Mouse (Mus musculus) limb, embryonic 14.5 days (tissue): ENCODE results near the gene Lrit2. TPM values are rescaled to one million over a fixed set of nuclear protein-coding genes. Genes with fewer than 3 reads are reported as not detected.

ENCODE experiments used
- ATAC-seq: fragments of 200-750 bp; cut with Nextera tagmentation; 2 replicates; pipeline ENCODE4 v1.8.0; 2017; ENCODE audit warnings: low read depth, moderate number of reproducible peaks, moderate TSS enrichment; ENCODE audit not compliant: low FRiP score
- DNase-seq: peaks from one replicate; pipeline ENCODE4 v3.0.0-alpha.2; 2015; ENCODE audit warnings: low spot score
- H3K27ac ChIP-seq: fragments of 300-500 bp; sonication (generic); replicated peaks from 2 replicates; pipeline ENCODE4 v1.5.1; 2014; ENCODE audit warnings: low read depth, mild to moderate bottlenecking, low read length, moderate library complexity, mixed read lengths
- H3K27me3 ChIP-seq: fragments of 300-500 bp; sonication (generic); 2 replicates; pipeline ENCODE4 v1.6.1; 2014; ENCODE audit warnings: low read length, mixed read lengths; ENCODE audit not compliant: control insufficient read depth, insufficient read depth
- H3K36me3 ChIP-seq: fragments of 300-500 bp; sonication (generic); 2 replicates; pipeline ENCODE4 v1.6.1; 2014; ENCODE audit warnings: mild to moderate bottlenecking, low read length, moderate library complexity, mixed read lengths; ENCODE audit not compliant: control insufficient read depth, insufficient read depth
- H3K4me1 ChIP-seq: fragments of 300-500 bp; sonication (generic); 2 replicates; pipeline ENCODE4 v1.6.1; 2014; ENCODE audit warnings: antibody characterized with exemption, low read length, mixed read lengths; ENCODE audit not compliant: control insufficient read depth, insufficient read depth
- H3K4me2 ChIP-seq: fragments of 300-500 bp; sonication (generic); replicated peaks from 2 replicates; pipeline ENCODE4 v1.6.1; 2014; ENCODE audit warnings: low read depth, mild to moderate bottlenecking, low read length, moderate library complexity; ENCODE audit not compliant: severe bottlenecking
- H3K4me3 ChIP-seq: fragments of 300-500 bp; sonication (generic); replicated peaks from 2 replicates; pipeline ENCODE4 v1.5.1; 2014; ENCODE audit warnings: low read length
- H3K9ac ChIP-seq: fragments of 300-500 bp; sonication (generic); 2 replicates; pipeline ENCODE4 v1.6.1; 2014; ENCODE audit warnings: mild to moderate bottlenecking, low read depth, low read length, moderate library complexity; ENCODE audit not compliant: severe bottlenecking
- H3K9me3 ChIP-seq: fragments of 300-500 bp; sonication (generic); 2 replicates; pipeline ENCODE4 v1.6.1; 2016; ENCODE audit warnings: low read length; ENCODE audit not compliant: control insufficient read depth
- POLR2A ChIP-seq: fragments of 200-500 bp; IDR thresholded peaks from 2 replicates; pipeline ENCODE4 v1.8.0; 2012; ENCODE audit warnings: inconsistent platforms, mild to moderate bottlenecking, moderate library complexity, borderline replicate concordance; ENCODE audit not compliant: insufficient read depth, insufficient read length; ENCODE audit errors: extremely low read depth
- WGBS: fragments of 180-500 bp; shearing (Covaris S2); extraction: QIAGEN DNeasy Blood & Tissue Kit; methylation state at CpG from one replicate; pipeline ENCODE4 v1.1.7; 2014; 5-methylcytosine and 5-hydroxymethylcytosine counted together
- polyA plus RNA-seq, 2 experiments: library from polyadenylated mRNA; depleted of rRNA in 1 of 2; stranded (reverse) in 1 of 2; unstranded in 1 of 2; fragments of >200 nt; fragmentation: Nextera tagmentation in 1 of 2; extraction: Ambion mirVana in 1 of 2; gene quantifications; 2 replicates each; pipeline versions ENCODE4 v1.2.1 to v1.2.3; 2012 to 2014

Lrit2 gene
- polyA plus RNA-seq, 2 experiments: not detected

- H3K9ac ChIP-seq: no peak overlapping the region
- DNase-seq (no peak), ATAC-seq (no peak)
- TF ChIP-seq POLR2A: no peak
- no peak overlapping the region for H3K4me2 ChIP-seq
- no peaks in the 10 kb centered on the region for H3K9me3 ChIP-seq
- no peak overlapping the region for H3K4me3 ChIP-seq
- no peaks in the 10 kb centered on the region for H3K4me1 ChIP-seq
- no peaks in the 10 kb centered on the region for H3K27me3 ChIP-seq
- H3K27ac ChIP-seq: no peak overlapping the region
- WGBS: 91% methylated on average over 1 of the region's 1 CpGs
- H3K36me3 ChIP-seq: no peaks in the 10 kb centered on the region
Measured at GRCm38 (mm10) chr14:37080724-37081123, 13.0 kb downstream of the Lrit2 start.

- H3K36me3 ChIP-seq: no peaks in the 10 kb centered on the region
- no peak overlapping the region for H3K4me2 ChIP-seq
- H3K9ac ChIP-seq: no peak overlapping the region
- no peaks in the 10 kb centered on the region for H3K4me1 ChIP-seq
- no peak overlapping the region for H3K27ac ChIP-seq
- TF ChIP-seq POLR2A: no peak
- ATAC-seq (no peak), DNase-seq (no peak)
- WGBS: 36% methylated on average over 4 of the region's 4 CpGs
- H3K4me3 ChIP-seq: no peak overlapping the region
- no peaks in the 10 kb centered on the region for H3K9me3 ChIP-seq
- no peaks in the 10 kb centered on the region for H3K27me3 ChIP-seq
Measured at GRCm38 (mm10) chr14:37083755-37084154, 16.0 kb downstream of the Lrit2 start.

- H3K4me3 ChIP-seq: no peak overlapping the region
- peaks cover 11% of the 10 kb centered on the region; the same call in 1 of the 2 replicates for H3K27me3 ChIP-seq
- DNase-seq (no peak), ATAC-seq (no peak)
- TF ChIP-seq POLR2A: no peak
- no peak overlapping the region for H3K9ac ChIP-seq
- H3K9me3 ChIP-seq: no peaks in the 10 kb centered on the region
- 80% methylated on average over 6 of the region's 6 CpGs for WGBS
- no peak overlapping the region for H3K4me2 ChIP-seq
- no peaks in the 10 kb centered on the region for H3K36me3 ChIP-seq
- peaks cover 5% of the 10 kb centered on the region; the same call in 1 of the 2 replicates for H3K4me1 ChIP-seq
- no peak overlapping the region for H3K27ac ChIP-seq
Measured at GRCm38 (mm10) chr14:37094436-37094835, 26.7 kb downstream of the Lrit2 start.

- DNase-seq: no peak
- TF ChIP-seq POLR2A: no peak
- no peak overlapping the region for H3K4me3 ChIP-seq
- peaks cover 11% of the 10 kb centered on the region; the same call in 1 of the 2 replicates for H3K27me3 ChIP-seq
- no peaks in the 10 kb centered on the region for H3K9me3 ChIP-seq
- WGBS: 72% methylated on average over 4 of the region's 4 CpGs
- no peak for ATAC-seq
- H3K4me2 ChIP-seq: no peak overlapping the region
- no peak overlapping the region for H3K9ac ChIP-seq
- H3K27ac ChIP-seq: no peak overlapping the region
- H3K36me3 ChIP-seq: no peaks in the 10 kb centered on the region
- H3K4me1 ChIP-seq: peaks cover 5% of the 10 kb centered on the region; the same call in 1 of the 2 replicates
Measured at GRCm38 (mm10) chr14:37095556-37095955, 27.8 kb downstream of the Lrit2 start.

- no peak for ATAC-seq
- peaks cover 5% of the 10 kb centered on the region; the same call in 1 of the 2 replicates for H3K4me1 ChIP-seq
- H3K4me3 ChIP-seq: peak within 1 kb of the TSS; percentile 22
- peak within 1 kb of the TSS; percentile 41 for H3K4me2 ChIP-seq
- H3K27me3 ChIP-seq: peaks cover 11% of the 10 kb centered on the region; the same call in 1 of the 2 replicates
- H3K36me3 ChIP-seq: no peaks in the 10 kb centered on the region
- H3K9ac ChIP-seq: no peak within 1 kb of the TSS
- no peaks in the 10 kb centered on the region for H3K9me3 ChIP-seq
- no peak within 1 kb of the TSS for H3K27ac ChIP-seq
- DNase-seq: peak; percentile 16
- WGBS: under 1% methylated on average over 26 of the region's 30 CpGs
- no peak for TF ChIP-seq POLR2A
Measured at GRCm38 (mm10) chr14:37097956-37098530, 30.3 kb downstream of the Lrit2 start, which contains the start of gene Cdhr1. Cdhr1 (minus strand) TSS chr14:37098347.
